Mouse (Mus musculus) CH12.LX (cell line): ENCODE results near the gene Pex16. TPM values are rescaled to one million over a fixed set of nuclear protein-coding genes. Genes with fewer than 3 reads are reported as not detected.

Source experiments
- DNase-seq: peaks from one replicate; pipeline ENCODE4 v3.0.0-alpha.2; 2013; ENCODE audit errors: extremely low read depth
- H3K27ac ChIP-seq: 2 replicates; pipeline ENCODE4 v1.5.1; 2012; ENCODE audit warnings: low read depth, mild to moderate bottlenecking, control low read depth, moderate library complexity; ENCODE audit not compliant: insufficient read depth
- H3K27me3 ChIP-seq: replicated peaks from 2 replicates; pipeline ENCODE3; 2012; ENCODE audit warnings: inconsistent platforms
- H3K36me3 ChIP-seq, 2 experiments: replicated peaks in 1 of 2; 2 replicates each; pipeline versions ENCODE3 to v1.6.1; 2012; ENCODE audit warnings: inconsistent platforms in 1 of 2, low read length in 1 of 2, mild to moderate bottlenecking in 1 of 2, mixed read lengths in 1 of 2, moderate library complexity in 1 of 2; ENCODE audit not compliant: control insufficient read depth in 1 of 2, insufficient read depth in 1 of 2
- H3K4me1 ChIP-seq, 2 experiments: 2 replicates each; pipeline ENCODE4 v1.6.1; 2012; ENCODE audit warnings: inconsistent platforms in 1 of 2, moderate library complexity in 1 of 2; ENCODE audit not compliant: insufficient read depth in 2 of 2, control insufficient read depth in 1 of 2
- H3K4me2 ChIP-seq: 2 replicates; pipeline ENCODE4 v1.6.1; 2012; ENCODE audit warnings: low read depth, mild to moderate bottlenecking, control low read depth; ENCODE audit not compliant: poor library complexity, insufficient read depth, severe bottlenecking
- H3K4me3 ChIP-seq, 3 experiments: fragments of 150-350 bp in 1 of 3; sonication (generic) in 1 of 3; replicated peaks in 1 of 3; 2 replicates each; pipeline versions ENCODE3 to v1.5.1; 2011 to 2012; ENCODE audit warnings: low read depth in 2 of 3, low read length in 2 of 3, mild to moderate bottlenecking in 2 of 3, moderate library complexity in 2 of 3, control low read depth in 1 of 3, improper control_type of control experiment in 1 of 3, inconsistent platforms in 1 of 3, mixed read lengths in 1 of 3; ENCODE audit not compliant: poor library complexity in 1 of 3
- H3K79me2 ChIP-seq: replicated peaks from 2 replicates; pipeline ENCODE4 v1.6.1; 2012; ENCODE audit warnings: mild to moderate bottlenecking, moderate library complexity; ENCODE audit not compliant: control insufficient read depth, poor library complexity, insufficient read depth, severe bottlenecking; ENCODE audit errors: extremely low read depth
- H3K9ac ChIP-seq: 2 replicates; pipeline ENCODE4 v1.6.1; 2012; ENCODE audit warnings: low read depth, mild to moderate bottlenecking, control low read depth, moderate library complexity; ENCODE audit not compliant: insufficient read depth
- H3K9me3 ChIP-seq: replicated peaks from 2 replicates; pipeline ENCODE3; 2012; ENCODE audit warnings: low read length, inconsistent platforms, mixed read lengths
- BHLHE40 ChIP-seq: IDR thresholded peaks from 2 replicates; pipeline ENCODE4 v1.6.1; 2011; ENCODE audit warnings: mild to moderate bottlenecking, low read depth, low read length, improper control_type of control experiment
- CHD1 ChIP-seq: IDR thresholded peaks from 2 replicates; pipeline ENCODE4 v1.6.1; 2012; ENCODE audit warnings: low read depth, low read length, improper control_type of control experiment, inconsistent platforms
- CHD2 ChIP-seq: IDR thresholded peaks from 2 replicates; pipeline ENCODE4 v1.6.1; 2011; ENCODE audit warnings: low read length, improper control_type of control experiment
- CTCF ChIP-seq, 2 experiments: IDR thresholded peaks in 1 of 2; conservative IDR thresholded peaks in 1 of 2; 2 replicates each; pipeline ENCODE4 v1.5.1; 2011 to 2012; ENCODE audit warnings: low read depth in 2 of 2, low read length in 2 of 2, improper control_type of control experiment in 1 of 2, inconsistent platforms in 1 of 2, mild to moderate bottlenecking in 1 of 2, moderate library complexity in 1 of 2
- E2F4 ChIP-seq: IDR thresholded peaks from 2 replicates; pipeline ENCODE4 v1.6.1; 2011; ENCODE audit warnings: low read depth, low read length, improper control_type of control experiment; ENCODE audit not compliant: insufficient replicate concordance
- ELF1 ChIP-seq: IDR thresholded peaks from 2 replicates; pipeline ENCODE4 v1.6.1; 2014; ENCODE audit warnings: low read depth, mild to moderate bottlenecking, inconsistent platforms, low read length, improper control_type of control experiment
- ETS1 ChIP-seq: conservative IDR thresholded peaks from 2 replicates; pipeline ENCODE4 v1.6.1; 2012; ENCODE audit warnings: low read depth, mild to moderate bottlenecking, inconsistent platforms, low read length, improper control_type of control experiment, moderate library complexity
- GABPA ChIP-seq: IDR thresholded peaks from 2 replicates; pipeline ENCODE4 v1.6.1; 2012; ENCODE audit warnings: low read depth, low read length, improper control_type of control experiment, inconsistent platforms; ENCODE audit not compliant: insufficient replicate concordance
- HCFC1 ChIP-seq: IDR thresholded peaks from 2 replicates; pipeline ENCODE4 v1.6.1; 2012; ENCODE audit warnings: low read depth, mild to moderate bottlenecking, inconsistent platforms, low read length, improper control_type of control experiment
- JUND ChIP-seq: conservative IDR thresholded peaks from 2 replicates; pipeline ENCODE4 v1.6.1; 2011; ENCODE audit warnings: low read depth, low read length, improper control_type of control experiment
- KAT2A ChIP-seq: IDR thresholded peaks from 2 replicates; pipeline ENCODE4 v1.6.1; 2012; ENCODE audit warnings: low read length, improper control_type of control experiment, inconsistent platforms; ENCODE audit not compliant: insufficient replicate concordance
- MAFK ChIP-seq: IDR thresholded peaks from 2 replicates; pipeline ENCODE4 v1.6.1; 2011; ENCODE audit warnings: low read length, improper control_type of control experiment; ENCODE audit not compliant: insufficient replicate concordance
- MEF2A ChIP-seq: IDR thresholded peaks from 2 replicates; pipeline ENCODE4 v1.6.1; 2014; ENCODE audit warnings: low read depth, mild to moderate bottlenecking, inconsistent platforms, low read length, improper control_type of control experiment, borderline replicate concordance
- MYC ChIP-seq: IDR thresholded peaks from 2 replicates; pipeline ENCODE4 v1.6.1; 2011; ENCODE audit warnings: low read depth, mild to moderate bottlenecking, improper control_type of control experiment, low read length
- PAX5 ChIP-seq: IDR thresholded peaks from 2 replicates; pipeline ENCODE4 v1.6.1; 2012; ENCODE audit warnings: low read length, inconsistent platforms, mixed read lengths
- POLR2A ChIP-seq: IDR thresholded peaks from 2 replicates; pipeline ENCODE4 v1.6.1; 2011; ENCODE audit warnings: low read depth, mild to moderate bottlenecking, improper control_type of control experiment, low read length
- RAD21 ChIP-seq: IDR thresholded peaks from 2 replicates; pipeline ENCODE4 v1.6.1; 2011; ENCODE audit warnings: low read depth, mild to moderate bottlenecking, low read length, improper control_type of control experiment, moderate library complexity
- RCOR1 ChIP-seq: conservative IDR thresholded peaks from 2 replicates; pipeline ENCODE4 v1.6.1; 2012; ENCODE audit warnings: low read depth, mild to moderate bottlenecking, inconsistent platforms, low read length, improper control_type of control experiment
- TBP ChIP-seq: conservative IDR thresholded peaks from 2 replicates; pipeline ENCODE4 v1.6.1; 2011; ENCODE audit warnings: low read depth, low read length, improper control_type of control experiment
- TCF12 ChIP-seq: IDR thresholded peaks from 2 replicates; pipeline ENCODE4 v1.6.1; 2014; ENCODE audit warnings: low read depth, mild to moderate bottlenecking, inconsistent platforms, low read length, improper control_type of control experiment
- UBTF ChIP-seq: IDR thresholded peaks from 2 replicates; pipeline ENCODE4 v1.6.1; 2012; ENCODE audit warnings: low read depth, mild to moderate bottlenecking, inconsistent platforms, low read length, improper control_type of control experiment, moderate library complexity
- USF1 ChIP-seq: IDR thresholded peaks from 2 replicates; pipeline ENCODE4 v1.6.1; 2014; ENCODE audit warnings: low read depth, mild to moderate bottlenecking, inconsistent platforms, low read length, improper control_type of control experiment
- ZMIZ1 ChIP-seq: IDR thresholded peaks from 2 replicates; pipeline ENCODE4 v1.6.1; 2012; ENCODE audit warnings: low read depth, mild to moderate bottlenecking, inconsistent platforms, low read length, improper control_type of control experiment
- dilution Hi-C: fragments of 300-500 bp; cut with MboI; formaldehyde crosslinking; loops from 2 replicates; pipeline ENCODE4 v1.14.3; 2020; ENCODE audit warnings: low sequenced_read_pairs; ENCODE audit not compliant: extremely low pct_unique_long_range_greater_than_20kb, extremely low pct_ligation_motif_present
- in situ Hi-C: fragments of 300-500 bp; cut with MboI; formaldehyde crosslinking; loops from 3 replicates; pipeline ENCODE4 v1.14.3; 2019; ENCODE audit warnings: low sequenced_read_pairs, low pct_ligation_motif_present, low pct_unique_long_range_greater_than_20kb, mixed read lengths
- polyA plus RNA-seq: library from polyadenylated mRNA; unstranded; fragments of >175 nt; gene quantifications from 2 replicates; pipeline ENCODE4 v1.2.1, GENCODE M21; 2012; ENCODE audit warnings: low read depth; ENCODE audit not compliant: insufficient read length
- total RNA-seq, 2 experiments: library from RNA; depleted of rRNA; stranded (reverse); fragments of 300-350 nt in 1 of 2; fragments of >200 nt in 1 of 2; gene quantifications; 2 replicates each; pipeline ENCODE4 v1.2.3; 2012 to 2014

Gene Pex16
- total and polyA plus RNA-seq, 3 experiments = 28.7 to 44.0 (median 36.6) TPM

- dilution Hi-C loops = no loop called here
- DNase-seq = no peak
- Histone ChIP-seq H3K9ac (no peak overlapping the region), H3K4me3 (no peak overlapping the region), H3K27me3 (no peaks in the 10 kb centered on the region), H3K79me2 (no peaks in the 10 kb centered on the region), H3K36me3 (peaks cover 56 to 95% of the 10 kb centered on the region in 2 experiments), H3K9me3 (no peaks in the 10 kb centered on the region), H3K27ac (no peak overlapping the region), H3K4me2 (no peak overlapping the region), H3K4me1 (no peaks in the 10 kb centered on the region)
- in situ Hi-C loops = no loop called here
- TF ChIP-seq RCOR1 = no peak
These were observed 20.3 kb upstream of the Pex16 start for GRCm38 (mm10) chr2:92354224-92354623.

GRCm38 (mm10) chr2:92359301-92359700, 15.2 kb upstream of the Pex16 start:
- Histone ChIP-seq H3K27ac (no peak overlapping the region), H3K4me1 (no peaks in the 10 kb centered on the region)
- no peak for TF ChIP-seq RAD21
- no peak for TF ChIP-seq TCF12
- TF ChIP-seq ZMIZ1 = no peak
- no peak for TF ChIP-seq JUND
- TF ChIP-seq ELF1 = no peak
- TF ChIP-seq UBTF = no peak
- no peak for TF ChIP-seq TBP
- TF ChIP-seq PAX5 = no peak
- TF ChIP-seq MAFK = no peak
- no peak for TF ChIP-seq CHD2
- no peak for TF ChIP-seq GABPA
- no peak for TF ChIP-seq HCFC1
- TF ChIP-seq MYC = no peak
- TF ChIP-seq, all 38 proteins: peak for 0
- Histone ChIP-seq H3K4me3 (no peak overlapping the region), H3K9me3 (no peaks in the 10 kb centered on the region), H3K79me2 (no peaks in the 10 kb centered on the region), H3K36me3 (peaks cover 57 to 91% of the 10 kb centered on the region in 2 experiments), H3K4me2 (no peak overlapping the region), H3K27me3 (no peaks in the 10 kb centered on the region), H3K9ac (no peak overlapping the region)
- dilution Hi-C loops = no loop called here
- in situ Hi-C loops = no loop called here
- no peak for DNase-seq

GRCm38 (mm10) chr2:92360186-92360823, 14.2 kb upstream of the Pex16 start:
- Histone ChIP-seq H3K4me2 (no peak overlapping the region), H3K4me3 (no peak overlapping the region), H3K36me3 (peaks cover 57 to 86% of the 10 kb centered on the region in 2 experiments), H3K79me2 (no peaks in the 10 kb centered on the region), H3K9ac (no peak overlapping the region), H3K27me3 (no peaks in the 10 kb centered on the region), H3K27ac (no peak overlapping the region), H3K4me1 (no peaks in the 10 kb centered on the region), H3K9me3 (no peaks in the 10 kb centered on the region)
- dilution Hi-C loops = no loop called here
- no peak for DNase-seq
- in situ Hi-C loops = no loop called here
- TF ChIP-seq ELF1 = no peak
- no peak for TF ChIP-seq CTCF (conservative IDR thresholded peaks at IDR 0.05 in 1 of 2, IDR thresholded peaks at IDR 0.05 in 1 of 2; ENCODE audit: low read depth in 2 of 2, low read length in 2 of 2)
- TF ChIP-seq USF1 = no peak
- no peak for TF ChIP-seq MEF2A
- TF ChIP-seq ETS1 = no peak
- no peak for TF ChIP-seq CHD1
- no peak for TF ChIP-seq KAT2A
- no peak for TF ChIP-seq CHD2
- no peak for TF ChIP-seq RCOR1
- no peak for TF ChIP-seq E2F4
- TF ChIP-seq BHLHE40 = no peak
- TF ChIP-seq POLR2A = no peak
